Mouse (Mus musculus) ES-E14 (cell line): ENCODE measurements around the gene Tfpt.
A peak's percentile ranks its signal among the peaks of the same experiment; 100 is the strongest.

Source experiments
- CHD2 ChIP-seq: IDR thresholded peaks from 2 replicates; pipeline ENCODE4 v1.6.1; 2014; ENCODE audit warnings: mild to moderate bottlenecking, low read depth, low read length, inconsistent platforms
- ZC3H11A ChIP-seq: IDR thresholded peaks from 2 replicates; pipeline ENCODE4 v1.6.1; 2012; ENCODE audit warnings: low read depth, mild to moderate bottlenecking, inconsistent platforms, low read length, borderline replicate concordance
- ZNF384 ChIP-seq: IDR thresholded peaks from 2 replicates; pipeline ENCODE4 v1.6.1; 2012; ENCODE audit warnings: low read depth, low read length, inconsistent platforms

GRCm38 (mm10) chr7:3645488-3646025, 15.8 kb upstream of the Tfpt start:
- TF ChIP-seq CHD2 (no peak), ZNF384 (peak; percentile 98), ZC3H11A (no peak)
